Mouse (Mus musculus) cerebellum, postnatal 25 days (tissue): ENCODE measurements at regions not wholly inside any gene's neighbourhood (a gene's known extent, or its start where the extent isn't known, plus 50 kb on each side); places are given as distances from the start of the nearest gene placed in this dataset.

Experiments
- DNase-seq, 2 experiments: peaks; one replicate each; pipeline ENCODE4 v3.0.0; 2021; ENCODE audit warnings: mixed read lengths in 2 of 2

DNA sequence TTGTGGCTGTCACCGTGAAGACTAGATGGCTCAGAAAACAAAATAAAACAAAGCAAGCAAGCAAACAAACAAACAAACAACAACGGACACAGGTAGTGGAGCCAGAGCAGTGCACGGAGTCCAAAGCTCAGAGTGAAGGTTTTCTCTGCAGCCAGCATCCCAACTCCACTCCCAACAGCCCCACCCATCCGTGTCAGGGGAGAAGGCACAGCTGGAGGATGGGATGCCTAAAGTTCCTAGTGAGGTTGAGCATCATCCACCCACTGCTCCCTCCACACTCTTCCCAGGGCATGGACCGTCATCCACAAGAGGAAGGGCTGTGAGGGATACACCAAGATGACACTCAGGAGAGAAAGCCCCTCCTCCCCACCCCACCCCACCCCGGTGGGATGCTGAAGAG lies 421.8 kb upstream of the Tbx3 start:
- no peak for DNase-seq

DNA sequence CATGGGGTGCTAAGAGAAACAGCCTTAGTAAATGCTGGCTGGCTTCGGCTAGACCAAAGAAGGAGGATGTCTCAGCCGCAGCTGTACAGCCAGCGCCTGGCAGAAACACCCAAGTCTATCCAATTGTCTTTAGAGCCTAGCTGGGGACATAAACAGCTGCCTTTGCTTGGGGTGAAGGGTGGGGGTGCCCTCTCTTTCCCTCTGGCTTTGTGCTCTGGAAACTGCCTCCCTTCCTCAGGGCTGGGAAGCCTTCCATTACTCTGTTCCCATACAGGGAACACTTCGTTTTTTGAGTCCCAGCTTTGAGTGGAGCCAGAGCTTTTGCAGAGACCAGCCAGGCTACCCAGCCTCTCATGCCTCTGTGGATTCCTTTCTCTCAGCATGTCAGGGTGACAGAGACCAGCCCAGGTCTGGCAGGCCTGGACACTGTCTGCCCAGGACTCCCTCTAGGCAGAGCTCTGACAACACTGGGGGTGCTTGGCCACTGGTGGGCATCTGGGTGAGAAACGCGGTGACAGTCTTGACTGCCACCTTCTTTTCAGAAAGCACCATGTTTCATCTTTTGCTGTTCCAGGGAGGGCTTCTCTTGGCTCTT lies 421.2 kb upstream of the Tbx3 start:
- no peak for DNase-seq

DNA sequence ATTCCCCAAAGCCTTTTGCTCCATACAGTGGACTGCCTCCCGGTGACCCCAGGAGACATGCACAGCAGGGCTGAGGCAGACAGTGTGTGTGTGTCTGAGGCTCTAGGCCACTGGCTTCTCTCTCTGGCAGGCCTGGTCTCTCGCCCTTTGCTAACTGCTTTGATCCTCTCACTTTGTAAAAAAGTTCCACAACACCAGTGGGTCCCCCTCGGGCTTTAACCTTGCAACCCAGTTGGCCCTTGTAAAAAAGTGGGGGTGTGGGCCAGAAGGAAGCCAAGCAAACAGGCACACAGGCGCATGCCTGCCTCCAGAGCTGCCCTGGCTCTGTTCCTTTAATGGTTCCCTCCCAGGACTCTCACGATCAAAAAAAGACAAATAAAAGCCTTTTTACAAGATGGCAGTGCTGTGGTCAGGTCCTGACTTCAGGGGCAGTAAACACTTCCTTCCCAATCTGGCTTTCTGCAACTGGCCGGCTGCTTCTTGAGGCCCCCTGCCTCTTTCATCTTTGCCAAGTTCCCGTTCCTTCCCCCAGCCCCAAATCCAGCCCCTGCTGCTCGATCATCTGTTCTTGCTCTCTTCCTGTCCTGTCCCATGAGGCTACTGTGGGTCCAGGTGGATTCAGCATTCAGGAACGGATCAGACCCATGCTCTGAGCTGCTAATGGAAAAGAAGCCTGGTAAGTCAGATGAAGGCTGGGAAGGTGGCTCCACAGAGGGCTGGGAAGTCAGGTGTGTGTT lies 419.0 kb upstream of the Tbx3 start:
- DNase-seq = no peak

DNA sequence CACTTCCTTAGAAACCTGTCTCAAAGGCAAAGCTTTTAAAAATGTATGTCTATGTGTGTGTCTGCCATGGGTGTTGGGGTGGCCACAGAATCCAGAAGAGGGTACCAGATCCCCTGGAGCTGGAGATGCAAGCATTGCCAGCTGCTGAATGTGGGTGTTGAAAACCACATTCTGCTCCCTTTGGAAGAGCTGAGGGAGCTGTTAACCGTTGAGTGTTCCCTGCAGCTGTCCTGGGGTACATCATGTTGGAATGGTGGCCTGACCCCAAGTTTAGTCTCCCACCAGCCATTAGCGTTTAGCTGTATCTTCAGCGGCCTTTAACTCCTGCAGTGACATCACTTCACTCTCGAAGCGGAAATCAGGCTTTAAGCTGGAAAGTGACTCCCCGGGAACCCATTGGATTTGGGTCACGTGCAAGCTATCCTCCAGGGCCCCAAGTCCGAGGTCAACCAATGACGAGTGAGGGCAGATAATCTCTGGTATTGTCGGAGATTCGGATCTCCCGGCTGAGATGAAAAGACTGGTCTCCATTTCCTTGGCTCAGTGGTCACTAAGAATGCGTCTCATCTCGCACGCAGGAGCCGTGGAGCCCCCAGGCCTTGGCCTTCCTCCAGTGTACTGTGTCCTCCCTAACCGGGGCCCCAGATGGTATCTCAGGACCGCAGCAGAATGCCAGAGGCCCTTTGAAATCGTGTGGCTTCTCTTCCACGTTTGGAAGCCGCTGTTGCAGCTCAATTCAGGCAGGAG lies 412.9 kb upstream of the Tbx3 start:
- no peak for DNase-seq

DNA sequence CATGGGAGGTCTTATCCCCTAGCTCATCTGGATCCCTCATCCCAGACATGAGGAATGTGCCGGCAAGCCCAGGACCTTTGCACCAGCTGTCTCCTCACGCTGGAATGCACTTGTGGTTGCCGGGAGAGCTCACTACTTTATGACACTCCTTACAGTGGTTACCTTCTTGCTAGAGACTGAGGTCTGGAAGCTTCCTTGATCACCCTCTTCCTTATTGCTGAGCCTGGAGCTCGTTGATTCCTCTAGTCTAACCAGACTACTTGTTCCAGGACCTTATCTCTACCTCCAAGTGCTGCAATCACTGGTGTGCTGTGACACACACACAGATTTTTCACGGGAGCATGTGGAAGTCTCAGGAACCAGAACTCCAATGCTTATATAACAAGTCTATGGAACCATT lies 411.6 kb upstream of the Tbx3 start:
- DNase-seq = no peak

DNA sequence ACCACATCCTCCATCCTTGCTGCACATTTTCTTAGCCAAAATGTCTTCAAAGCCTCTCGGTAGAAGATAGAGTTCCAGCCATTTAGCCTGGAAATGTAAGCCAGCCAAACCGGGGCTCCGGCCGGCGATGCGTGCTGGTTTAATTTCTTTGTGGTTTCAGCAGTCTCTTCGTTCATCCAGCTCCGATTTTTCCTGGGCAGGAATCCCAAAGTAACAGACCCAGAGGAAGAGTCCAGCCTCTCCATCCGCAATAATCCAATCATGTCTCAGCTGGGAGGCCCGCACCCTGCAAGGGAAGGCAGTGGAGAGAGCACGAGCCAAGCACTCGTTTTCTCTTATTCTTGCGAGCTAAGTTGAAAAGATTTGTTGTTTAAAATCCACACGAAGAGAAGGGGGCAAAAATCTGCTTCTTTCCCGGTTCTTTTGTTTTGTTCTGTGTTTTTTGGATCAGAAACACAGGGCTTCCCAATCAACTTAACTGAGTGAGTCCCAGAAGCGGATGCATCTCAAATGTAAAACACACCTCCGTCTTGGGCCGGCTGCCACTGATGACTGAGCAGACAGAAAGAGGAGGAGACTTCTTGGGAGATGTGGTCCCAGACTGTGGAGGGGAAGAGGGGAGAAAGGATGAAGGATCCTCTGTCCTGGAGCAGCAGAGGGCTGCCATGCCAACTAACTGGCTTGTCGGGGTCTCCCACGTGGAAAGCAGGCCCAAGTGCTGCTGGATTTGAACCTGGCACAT lies 405.1 kb upstream of the Tbx3 start:
- peak; percentile 58 to 67 for DNase-seq

DNA sequence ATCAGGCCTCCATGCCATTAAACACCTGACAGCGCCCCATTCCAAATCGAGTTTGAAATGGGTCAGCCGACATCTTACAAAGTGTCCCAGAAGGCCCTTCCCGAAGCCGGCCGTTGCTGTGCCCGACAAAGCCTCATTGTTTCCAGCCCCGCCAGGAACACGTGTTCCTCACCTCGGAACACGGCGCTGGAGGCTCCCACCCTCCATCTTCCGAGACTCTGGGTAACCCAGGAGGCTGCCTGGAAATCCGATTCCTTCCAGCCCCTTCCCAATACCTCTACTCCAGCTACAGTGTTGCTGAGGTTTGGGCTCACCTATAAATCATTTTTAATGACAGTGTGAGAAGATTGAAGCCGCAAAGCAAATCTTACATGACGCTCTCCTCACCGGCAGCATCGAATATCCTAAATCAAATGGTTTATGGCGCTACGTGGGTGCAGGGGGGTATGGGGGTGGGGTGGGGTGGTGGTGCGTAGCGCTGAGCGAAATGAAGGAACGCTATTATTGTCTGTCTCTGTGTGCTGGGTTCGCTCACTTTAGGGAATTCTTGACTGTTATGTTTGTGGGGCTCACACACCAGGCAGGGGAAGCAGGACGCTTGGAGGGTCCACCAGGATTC lies 399.1 kb upstream of the Tbx3 start:
- DNase-seq = no peak

DNA sequence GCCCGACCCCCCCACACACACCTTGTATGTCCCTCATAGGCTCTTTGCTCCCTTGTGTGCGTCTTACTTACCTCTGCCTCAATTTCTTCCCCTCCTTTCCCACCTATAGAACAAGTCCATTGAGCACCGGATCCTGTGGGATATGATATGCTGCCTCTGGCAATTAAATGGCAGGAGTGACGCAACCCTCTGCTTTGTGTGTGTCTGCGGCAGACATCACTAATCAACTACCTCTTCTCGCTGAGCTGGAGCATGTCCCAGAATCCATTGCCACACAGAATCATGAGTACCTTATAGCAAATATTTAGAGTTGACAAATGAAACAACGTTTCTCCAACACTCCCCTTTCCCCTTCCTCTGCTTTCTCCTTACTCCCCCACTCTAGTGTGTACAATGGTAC lies 397.3 kb upstream of the Tbx3 start:
- DNase-seq = no peak

DNA sequence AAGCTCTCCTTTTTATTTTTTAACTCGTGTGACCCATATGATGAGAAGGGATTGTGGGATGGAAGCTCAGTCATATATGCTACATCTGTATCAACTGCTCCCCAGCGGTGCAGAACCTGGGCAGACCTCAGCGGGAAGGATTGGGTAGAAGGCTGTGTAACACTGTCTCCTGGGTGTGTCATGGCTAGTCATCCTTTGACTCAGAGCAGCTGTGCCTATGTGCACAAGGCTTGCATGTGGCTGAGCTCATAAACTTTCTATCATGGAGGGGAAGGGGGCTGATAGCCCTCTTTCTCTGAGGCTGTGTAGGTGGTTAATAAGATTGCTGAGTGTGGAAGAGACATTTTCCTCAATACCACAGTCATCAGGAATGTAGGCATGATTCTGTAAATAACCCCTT lies 396.9 kb upstream of the Tbx3 start:
- DNase-seq = no peak

DNA sequence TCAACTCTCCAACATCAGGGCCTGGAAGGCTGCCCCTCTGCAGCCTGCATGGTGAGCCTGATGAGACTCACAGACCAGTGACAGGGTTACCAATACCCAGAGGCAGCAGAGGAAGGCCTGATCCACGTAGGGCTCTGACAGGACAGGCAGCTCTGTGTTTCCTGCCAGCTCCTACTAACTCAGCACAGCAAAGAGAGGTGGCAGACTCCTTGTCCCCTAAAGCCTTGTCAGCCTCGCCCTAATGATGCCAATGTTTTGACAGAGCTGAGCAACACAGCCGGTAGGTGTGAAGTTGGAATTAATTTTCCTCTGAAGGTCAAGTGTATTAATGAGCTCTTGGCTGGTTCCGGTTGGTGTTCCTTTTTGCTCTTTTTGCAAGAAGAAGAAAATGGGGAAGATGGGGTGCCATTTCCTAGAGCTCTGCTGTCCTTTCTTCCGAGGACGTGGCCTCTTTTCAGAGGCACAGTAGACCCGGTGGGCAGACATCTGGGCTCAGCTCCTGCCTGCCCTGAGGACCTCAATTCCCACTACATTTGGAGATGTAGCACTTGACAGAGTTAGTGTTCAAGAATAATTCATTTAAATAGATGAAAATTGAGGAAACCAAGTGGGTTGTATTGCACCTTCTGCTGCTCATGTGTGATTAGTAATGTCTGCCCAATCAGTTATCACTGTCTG lies 395.5 kb upstream of the Tbx3 start:
- no peak for DNase-seq

DNA sequence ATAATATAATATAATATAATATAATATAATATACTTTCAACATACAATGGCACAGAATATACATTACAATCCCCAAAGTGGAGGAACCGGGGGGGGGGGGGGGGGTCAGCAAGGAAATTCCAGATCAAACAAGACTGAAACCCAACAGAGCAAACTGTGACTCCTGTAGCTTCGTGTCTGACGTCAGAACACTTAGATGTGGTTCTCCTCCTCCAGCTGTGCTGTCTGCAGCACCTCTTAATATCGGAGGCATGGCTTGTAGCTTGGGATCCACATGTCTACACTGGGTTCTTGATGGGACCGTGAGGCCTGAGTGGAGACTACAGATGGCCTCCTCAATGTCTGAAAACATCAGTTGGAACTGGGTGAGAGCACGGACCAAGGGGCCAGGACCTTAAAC lies 390.3 kb upstream of the Tbx3 start:
- no peak for DNase-seq

DNA sequence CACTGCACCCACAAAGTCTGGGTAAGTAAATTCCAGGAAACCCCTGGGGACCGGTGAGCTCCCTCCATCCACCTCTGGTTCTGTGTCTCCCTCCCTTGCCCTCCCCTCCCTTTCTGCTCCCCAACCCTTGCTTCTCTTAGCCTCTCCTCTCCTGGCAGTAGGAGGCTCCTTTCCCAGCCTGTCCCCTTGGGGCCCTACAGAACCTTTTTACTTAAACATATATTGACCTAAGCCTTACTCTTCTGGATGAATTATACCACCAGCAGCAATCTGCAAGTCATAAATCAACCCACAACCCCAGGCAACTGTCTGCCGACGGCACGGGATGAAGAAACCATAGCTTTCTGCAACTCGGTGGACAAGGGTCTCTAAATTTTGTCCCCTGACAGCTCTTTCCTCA lies 380.7 kb upstream of the Tbx3 start:
- DNase-seq = no peak

DNA sequence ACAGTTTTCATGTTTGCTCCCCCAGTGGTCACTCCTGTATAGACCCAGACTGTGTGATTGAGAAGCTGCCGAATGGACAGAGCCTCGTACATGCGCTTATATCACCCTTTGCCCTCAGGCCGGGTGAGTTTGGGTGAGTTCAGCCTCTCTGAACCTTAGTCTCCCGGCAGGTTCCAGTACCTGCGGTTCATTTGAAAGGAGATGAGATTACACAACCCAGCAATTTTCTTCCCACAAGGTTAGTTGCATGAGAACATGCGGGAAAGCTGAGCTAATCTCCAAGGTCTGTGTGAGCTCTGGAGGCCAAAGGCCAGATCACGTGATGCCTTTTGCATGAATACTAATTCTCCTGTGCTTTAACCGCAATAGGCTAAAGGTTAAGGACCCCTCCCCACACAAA lies 378.1 kb upstream of the Tbx3 start:
- no peak for DNase-seq

DNA sequence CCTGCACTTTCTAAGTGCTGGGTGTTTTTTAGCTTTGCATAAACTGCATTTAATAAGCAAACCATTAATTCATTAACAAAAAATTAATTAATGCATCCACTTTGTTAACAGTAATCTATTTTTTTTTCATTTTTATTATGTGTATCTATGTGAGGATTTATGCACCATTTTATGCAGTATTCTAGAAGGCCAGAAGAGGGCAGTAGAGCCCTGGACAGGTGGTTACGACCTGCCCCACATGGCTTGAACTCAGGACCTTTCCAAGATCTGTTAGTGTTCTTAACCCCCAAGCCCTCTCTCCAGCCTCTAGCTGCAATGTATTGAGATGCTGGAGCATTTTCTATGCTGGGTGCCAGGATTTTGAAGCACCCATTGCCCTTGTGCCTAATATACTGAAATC lies 377.6 kb upstream of the Tbx3 start:
- DNase-seq = no peak

DNA sequence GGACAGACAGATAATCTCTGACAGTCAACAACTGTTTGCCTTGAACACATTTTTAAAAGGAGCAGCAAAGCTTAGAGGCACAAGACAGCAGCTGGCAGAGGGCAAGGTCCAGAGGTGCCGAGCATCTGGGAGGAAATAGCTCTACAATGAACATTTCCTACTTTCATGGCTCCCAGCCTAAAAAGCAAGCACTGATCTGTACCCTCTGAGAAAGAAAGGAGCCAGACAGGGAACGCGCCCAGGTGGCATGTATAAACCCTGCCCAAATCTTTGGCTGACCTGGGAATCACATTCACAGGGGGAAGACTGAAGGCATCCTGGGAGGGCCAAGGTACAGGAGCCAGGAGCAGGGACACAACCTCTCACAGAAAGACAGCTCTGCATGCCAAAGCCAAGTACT lies 371.2 kb upstream of the Tbx3 start:
- DNase-seq = peak in 1 of 2 experiments; percentile 5

DNA sequence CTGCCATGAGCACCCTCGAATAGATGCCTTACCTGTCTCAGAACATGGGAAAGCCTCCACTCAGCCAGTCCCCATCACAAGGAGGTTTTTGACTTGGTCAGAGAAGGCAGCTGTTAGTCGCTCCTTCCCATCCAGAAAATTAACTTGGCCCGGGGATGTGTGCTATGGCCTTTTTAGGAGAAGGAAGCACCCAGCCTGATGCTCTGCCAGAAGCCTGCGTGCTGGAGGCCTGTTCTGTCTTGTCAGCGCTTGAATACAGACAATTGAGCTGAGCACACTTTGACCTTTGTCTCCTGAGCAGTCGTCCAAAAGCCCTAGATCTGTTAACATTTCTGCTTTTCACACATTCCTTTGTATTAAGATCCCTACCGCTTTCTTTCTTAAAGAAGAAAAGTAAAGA lies 370.4 kb upstream of the Tbx3 start:
- DNase-seq = no peak

DNA sequence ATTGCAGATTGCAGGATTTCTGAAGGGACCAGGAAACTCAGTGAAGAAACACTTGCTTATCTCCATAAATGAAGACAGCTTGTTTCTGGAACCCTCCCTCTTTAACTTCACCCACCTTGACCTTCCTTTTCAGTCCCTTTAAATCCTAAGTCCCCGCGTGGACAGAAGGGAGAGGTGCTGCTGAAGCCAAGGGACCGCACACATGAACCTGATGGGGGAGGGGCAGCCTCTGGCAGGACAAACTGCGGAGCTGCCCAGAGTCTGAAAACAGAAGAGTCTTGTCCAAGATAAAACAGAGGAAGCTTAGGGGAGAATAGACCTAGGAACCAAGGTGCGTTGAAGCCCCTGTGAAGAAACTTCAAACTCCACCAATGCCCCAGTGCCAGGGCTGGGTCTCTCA lies 368.9 kb upstream of the Tbx3 start:
- no peak for DNase-seq

DNA sequence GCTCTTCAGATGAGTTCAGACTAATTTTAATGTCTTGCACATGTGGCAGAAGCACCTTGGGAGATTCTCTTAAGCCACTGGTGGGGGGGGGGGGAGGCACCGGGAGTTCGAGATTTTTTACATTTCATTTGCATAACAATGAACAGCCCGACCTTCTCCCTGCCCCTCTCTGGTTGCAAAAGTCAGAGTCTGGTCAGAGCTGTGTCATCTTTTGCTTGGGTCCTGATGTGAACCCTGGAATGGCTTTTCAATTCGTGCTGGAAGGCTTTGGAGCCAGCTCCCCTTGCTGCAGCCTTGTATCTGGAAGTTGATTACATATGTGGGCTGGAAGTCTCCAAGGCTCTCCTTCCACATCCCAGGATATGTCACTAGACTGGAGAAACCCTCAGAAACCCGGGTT lies 365.7 kb upstream of the Tbx3 start:
- DNase-seq = no peak

DNA sequence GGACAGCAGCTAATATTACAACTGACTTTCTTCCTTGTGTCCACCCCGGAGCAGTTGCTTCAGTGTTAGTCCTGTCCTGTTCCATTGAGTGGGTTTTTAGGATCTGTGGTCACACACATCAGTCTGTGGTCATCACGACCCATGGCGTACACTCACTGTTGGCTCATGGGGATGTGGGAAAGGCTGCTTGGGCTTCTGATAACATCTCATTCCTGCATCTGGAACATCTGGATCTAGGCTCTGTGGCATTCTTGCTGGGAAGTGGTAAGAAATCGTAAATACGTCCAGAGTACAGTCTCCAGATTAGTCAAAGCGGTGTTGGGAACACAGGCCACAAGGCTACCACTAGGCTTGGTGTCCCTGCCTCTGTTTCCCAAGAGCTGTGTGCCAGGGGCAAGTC lies 362.7 kb upstream of the Tbx3 start:
- DNase-seq = no peak

DNA sequence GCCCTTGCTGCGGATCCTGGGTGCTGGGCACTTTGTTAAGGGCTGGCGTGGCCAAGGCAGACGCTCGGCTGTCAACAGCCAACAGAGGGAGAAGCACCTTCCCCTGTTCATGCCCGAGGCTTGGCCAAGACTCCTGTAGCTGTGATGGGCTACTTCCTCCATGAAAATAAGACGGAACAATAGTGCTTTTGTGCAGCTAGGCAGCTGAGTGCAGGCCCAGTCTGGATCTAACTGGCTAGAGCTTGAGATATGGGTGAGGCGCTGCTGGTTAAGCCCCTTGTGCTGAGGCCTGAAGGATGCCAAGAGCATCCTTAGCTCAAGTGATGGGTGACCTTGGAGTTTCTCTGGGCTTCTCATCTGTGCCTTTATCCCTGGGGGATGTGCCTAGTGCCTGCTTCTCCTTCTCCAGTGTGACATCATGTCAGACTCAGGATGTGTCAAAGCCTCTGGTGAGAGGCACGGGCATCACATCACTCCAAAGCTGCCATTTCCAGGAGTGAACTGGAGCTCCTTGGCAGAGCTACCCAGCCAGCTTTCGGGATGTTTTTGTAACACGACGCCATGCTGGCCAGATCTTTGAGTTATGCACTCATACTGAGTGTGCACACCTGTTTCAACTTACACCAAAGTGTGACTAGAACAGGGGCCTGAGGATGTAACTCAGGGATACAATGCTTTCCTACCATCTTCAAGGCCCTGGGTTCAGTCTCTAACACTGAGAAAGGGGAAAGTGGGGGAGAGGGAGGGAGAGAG lies 360.1 kb upstream of the Tbx3 start:
- DNase-seq = no peak

DNA sequence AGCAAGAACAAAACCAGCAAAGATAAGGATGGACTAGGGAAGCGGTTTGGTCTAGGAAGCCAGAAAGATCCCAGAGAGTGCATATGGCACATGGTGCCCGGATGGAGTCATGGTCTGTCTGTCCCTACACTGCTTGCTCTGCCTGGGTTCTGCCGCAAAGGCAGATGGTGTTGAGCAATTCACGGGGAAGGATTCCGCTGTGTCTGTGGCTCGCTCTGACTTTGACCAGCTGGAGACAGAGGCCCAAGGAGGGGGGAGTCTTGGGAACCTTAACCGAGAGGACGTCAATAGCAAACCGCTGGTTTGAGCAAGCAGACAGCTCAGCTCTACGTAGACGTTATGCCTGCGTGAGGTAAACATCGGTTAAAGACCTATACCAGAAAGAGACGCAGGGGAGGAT lies 357.7 kb upstream of the Tbx3 start:
- DNase-seq = no peak

DNA sequence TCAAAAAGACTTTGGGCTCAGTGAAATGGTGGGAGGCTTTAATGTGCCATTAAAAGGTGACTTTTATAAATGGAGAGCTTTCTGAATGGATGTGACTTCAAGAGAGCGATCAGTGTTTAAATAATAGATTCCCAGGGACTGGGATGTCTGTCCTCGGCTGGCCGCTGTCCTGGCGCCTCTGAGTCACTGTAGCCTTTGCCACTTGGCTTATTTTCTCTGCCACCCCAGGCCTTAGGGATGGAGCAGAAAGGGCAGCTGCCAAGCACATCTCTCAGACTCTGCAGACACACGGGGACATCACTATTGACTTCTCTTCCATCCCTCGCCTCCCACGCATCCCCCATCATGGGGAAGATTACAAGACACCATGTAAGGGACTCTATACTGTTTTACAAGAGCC lies 355.3 kb upstream of the Tbx3 start:
- no peak for DNase-seq
